Mouse (Mus musculus) gonadal fat pad, adult 2 months (tissue): ENCODE measurements around the gene Agtpbp1. TPM values are rescaled to one million over a fixed set of nuclear protein-coding genes. Genes with fewer than 3 reads are reported as not detected.
"Not testable (repeated sequence)": the region's sequence is repeated elsewhere in the genome, so short reads cannot be mapped to it uniquely, and the experiment has no call there.

ENCODE experiments used
- DNase-seq: peaks from one replicate; pipeline ENCODE4 v3.0.0-alpha.2; 2012; ENCODE audit warnings: low read depth
- polyA plus RNA-seq: library from polyadenylated mRNA; depleted of rRNA; stranded (reverse); fragments of >200 nt; gene quantifications from 2 replicates; pipeline ENCODE4 v1.2.3, GENCODE M21; 2012

Gene Agtpbp1
- polyA plus RNA-seq, 1 experiment = 8.8 TPM

- no peak for DNase-seq
These were observed 103.6 kb downstream of the Agtpbp1 start for GRCm38 (mm10) chr13:59481484-59481855.

- no peak for DNase-seq
These were observed 104.2 kb downstream of the Agtpbp1 start for GRCm38 (mm10) chr13:59480599-59481483.

- DNase-seq = not testable (repeated sequence)
These were observed 107.1 kb downstream of the Agtpbp1 start for GRCm38 (mm10) chr13:59477928-59478327.

DNA sequence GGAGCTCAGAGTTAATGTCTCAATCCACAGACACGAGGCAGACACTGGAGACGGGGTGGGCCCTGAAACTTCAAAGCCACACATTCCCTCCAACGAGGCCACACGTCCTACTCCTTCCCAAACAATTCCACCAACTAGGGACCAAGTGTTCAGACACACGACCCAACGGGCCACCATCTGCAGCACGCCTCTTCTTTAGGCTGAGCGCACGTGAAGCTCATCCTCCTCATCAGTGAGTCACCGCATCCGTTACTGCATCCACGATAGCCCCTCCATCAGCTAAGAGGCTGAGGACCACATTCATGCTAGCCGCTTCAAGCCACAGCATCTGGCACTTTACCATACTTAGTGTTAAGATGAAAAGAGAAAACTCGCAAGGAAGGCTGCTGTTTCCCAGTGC is 107.6 kb downstream of the Agtpbp1 start:
- no peak for DNase-seq

DNA sequence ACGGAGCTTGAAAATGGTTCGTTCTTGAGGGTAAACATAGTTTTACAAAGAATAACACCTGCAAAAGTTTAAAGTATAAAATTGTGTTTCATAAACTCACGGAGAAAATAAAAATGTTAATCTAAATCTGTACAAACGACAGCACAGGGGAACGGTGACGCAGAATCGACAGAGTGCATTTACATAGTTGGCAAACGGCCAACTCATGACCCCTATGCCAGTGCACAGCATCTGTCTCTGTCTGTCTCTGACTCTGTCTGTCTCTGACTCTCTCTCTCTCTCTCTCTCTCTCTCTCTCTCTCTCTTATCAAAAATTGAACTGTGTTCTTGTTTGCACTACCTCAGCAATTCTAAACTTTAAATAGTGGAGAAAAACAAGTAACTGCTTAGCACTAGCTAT is 110.1 kb downstream of the Agtpbp1 start:
- DNase-seq = no peak

GRCm38 (mm10) chr13:59473341-59473740 is 111.7 kb downstream of the Agtpbp1 start:
- DNase-seq = no peak

DNA sequence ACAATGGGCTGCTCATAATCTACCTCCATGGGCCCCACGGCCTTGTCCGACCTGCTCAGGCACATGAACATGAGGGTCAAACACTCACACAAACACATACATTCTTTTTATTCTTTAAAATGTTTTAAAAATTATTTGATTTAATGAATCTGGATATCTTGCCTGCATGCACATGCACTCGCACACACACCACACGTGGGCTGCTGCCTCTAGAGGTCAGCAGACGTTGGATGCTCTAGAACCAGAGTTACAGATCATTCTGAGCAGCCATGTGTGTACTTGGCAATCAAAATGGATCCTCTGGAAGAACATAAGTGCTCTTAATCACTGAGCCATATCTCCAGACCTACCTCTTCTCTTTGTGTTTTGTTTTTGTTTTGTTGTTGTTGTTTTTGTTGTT is 112.8 kb downstream of the Agtpbp1 start:
- DNase-seq = no peak

DNA sequence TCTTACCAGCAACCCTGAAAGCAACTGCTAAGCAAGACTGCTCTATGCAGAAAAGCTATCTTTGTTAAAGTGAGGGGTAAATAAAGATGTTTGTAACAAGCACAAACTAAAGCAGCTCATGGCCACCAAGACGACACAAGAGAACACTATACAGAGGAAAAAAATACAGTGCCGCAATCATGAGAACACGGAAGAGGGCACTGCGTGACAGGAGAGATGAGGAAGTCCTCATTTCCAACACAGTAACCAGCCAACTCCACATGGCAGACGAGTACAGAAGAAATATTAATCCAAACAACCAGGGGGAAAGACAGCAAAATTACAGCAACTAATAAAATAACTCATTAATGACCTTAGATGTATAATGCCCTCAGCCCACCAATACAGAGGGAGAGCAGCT is 115.3 kb downstream of the Agtpbp1 start:
- no peak for DNase-seq

GRCm38 (mm10) chr13:59468181-59468802 is 116.7 kb downstream of the Agtpbp1 start:
- DNase-seq = no peak

DNA sequence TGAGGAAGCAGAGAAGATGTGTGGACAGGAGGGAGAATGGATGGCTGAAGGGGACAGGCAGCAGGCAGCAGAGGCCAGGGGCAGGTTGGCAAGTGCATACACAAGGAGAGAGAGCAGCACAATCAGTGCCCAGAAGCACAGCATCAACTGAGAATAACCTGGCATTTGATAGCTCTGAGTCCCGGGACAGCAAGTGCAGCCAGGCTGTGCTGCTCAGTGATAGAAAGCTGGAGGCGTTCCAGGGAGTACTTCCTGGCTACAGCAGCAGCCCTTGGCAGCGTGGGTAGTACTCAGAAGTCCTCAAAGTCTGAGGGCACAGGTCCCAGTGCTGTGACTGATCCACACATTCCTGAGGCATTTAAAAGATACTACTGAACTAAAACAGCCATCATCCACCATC is 117.4 kb downstream of the Agtpbp1 start:
- DNase-seq = no peak

GRCm38 (mm10) chr13:59460958-59461357 is 124.1 kb downstream of the Agtpbp1 start:
- DNase-seq = no peak

- DNase-seq = no peak
These were observed 128.8 kb downstream of the Agtpbp1 start for GRCm38 (mm10) chr13:59456203-59456602.

- no peak for DNase-seq
These were observed 130.8 kb downstream of the Agtpbp1 start for GRCm38 (mm10) chr13:59454001-59454785.

GRCm38 (mm10) chr13:59453582-59453981 is 131.4 kb downstream of the Agtpbp1 start:
- no peak for DNase-seq

GRCm38 (mm10) chr13:59453045-59453444 is 132.0 kb downstream of the Agtpbp1 start:
- DNase-seq = no peak

DNA sequence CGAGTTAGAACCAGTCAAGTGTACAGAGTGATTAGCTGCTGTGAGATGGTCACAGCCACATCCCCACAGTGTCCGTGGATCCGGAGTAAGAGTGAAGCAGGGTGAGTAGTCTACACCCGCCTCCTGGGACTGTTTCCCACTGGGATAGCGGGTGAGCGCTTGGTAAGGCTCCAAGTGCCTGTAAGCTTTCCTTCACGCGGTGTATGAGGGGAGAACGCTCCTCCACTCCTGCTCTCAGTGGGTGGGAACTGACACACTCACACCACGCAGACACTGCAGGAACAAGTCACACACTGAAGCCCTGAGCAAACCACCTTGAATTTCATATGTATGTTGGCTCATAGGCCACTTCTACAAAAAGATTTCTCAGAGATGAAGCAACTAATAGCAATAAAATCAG is 134.2 kb downstream of the Agtpbp1 start:
- DNase-seq = no peak

GRCm38 (mm10) chr13:59447130-59447529 is 137.9 kb downstream of the Agtpbp1 start:
- no peak for DNase-seq

- DNase-seq = no peak
These were observed 139.8 kb downstream of the Agtpbp1 start for GRCm38 (mm10) chr13:59445179-59445578.

- no peak for DNase-seq
These were observed 140.7 kb downstream of the Agtpbp1 start for GRCm38 (mm10) chr13:59444371-59444770.

- DNase-seq = no peak
These were observed 145.3 kb downstream of the Agtpbp1 start for GRCm38 (mm10) chr13:59439683-59440082.

DNA sequence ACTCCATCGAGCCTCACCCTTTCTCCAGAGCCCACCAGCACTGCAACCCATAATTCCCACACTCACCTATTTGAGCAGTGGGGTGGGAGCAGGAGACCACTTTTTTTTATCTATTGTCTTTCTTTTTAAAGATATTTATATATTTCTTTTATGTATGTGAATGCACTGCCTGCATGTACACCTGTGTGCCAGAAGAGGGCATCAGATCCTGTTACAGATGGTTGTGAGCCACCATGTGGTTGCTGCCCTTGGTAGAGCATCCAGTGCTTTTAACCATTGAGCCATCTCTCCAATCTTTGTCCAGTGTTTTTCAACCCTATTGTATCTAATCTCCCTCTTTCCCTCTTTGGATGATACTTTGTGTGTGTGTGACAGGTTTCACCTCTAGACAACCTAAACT is 150.5 kb downstream of the Agtpbp1 start:
- DNase-seq = no peak

DNA sequence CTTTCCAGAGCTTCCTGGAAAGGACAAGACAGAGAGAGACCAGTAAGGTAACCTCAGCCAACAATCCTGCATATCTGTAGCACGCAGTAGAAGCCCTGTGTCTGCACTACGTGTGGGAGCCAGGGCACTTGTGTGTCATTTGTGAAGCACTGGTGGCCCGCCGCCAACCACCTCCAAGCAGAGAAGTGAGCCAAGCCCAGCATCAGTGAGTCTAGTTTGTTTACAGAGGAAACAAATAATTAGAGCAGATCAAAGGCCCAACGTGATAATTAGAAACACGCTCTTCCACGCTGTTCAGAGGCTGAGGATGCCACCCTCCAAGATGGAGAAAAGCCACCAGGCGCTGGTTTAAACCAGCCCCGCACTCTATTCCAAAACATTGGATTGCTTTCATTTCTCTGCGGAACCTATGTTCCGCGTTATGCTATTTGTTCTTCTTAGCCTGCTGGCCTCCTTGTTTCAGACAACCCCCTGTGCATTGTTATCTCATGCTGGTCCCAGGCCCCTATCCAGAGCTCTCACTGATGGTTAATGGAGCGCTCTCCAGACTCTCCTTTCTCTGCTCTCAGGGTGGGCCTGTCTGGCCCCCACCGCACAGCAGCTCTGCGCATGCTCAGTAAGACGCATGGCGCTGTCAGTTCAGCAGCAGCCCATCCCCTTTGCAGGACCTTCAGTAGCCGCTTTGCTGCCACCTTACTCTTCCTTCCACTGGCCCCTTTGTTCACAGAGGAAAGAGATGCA is 153.7 kb downstream of the Agtpbp1 start:
- no peak for DNase-seq
